Mouse (Mus musculus): ENCODE results near the gene Fgf10. TPM values are rescaled to one million over a fixed set of nuclear protein-coding genes. Genes with fewer than 3 reads are reported as not detected.

Gene Fgf10
- total and polyA plus RNA-seq, 3 experiments: not detected

DNA sequence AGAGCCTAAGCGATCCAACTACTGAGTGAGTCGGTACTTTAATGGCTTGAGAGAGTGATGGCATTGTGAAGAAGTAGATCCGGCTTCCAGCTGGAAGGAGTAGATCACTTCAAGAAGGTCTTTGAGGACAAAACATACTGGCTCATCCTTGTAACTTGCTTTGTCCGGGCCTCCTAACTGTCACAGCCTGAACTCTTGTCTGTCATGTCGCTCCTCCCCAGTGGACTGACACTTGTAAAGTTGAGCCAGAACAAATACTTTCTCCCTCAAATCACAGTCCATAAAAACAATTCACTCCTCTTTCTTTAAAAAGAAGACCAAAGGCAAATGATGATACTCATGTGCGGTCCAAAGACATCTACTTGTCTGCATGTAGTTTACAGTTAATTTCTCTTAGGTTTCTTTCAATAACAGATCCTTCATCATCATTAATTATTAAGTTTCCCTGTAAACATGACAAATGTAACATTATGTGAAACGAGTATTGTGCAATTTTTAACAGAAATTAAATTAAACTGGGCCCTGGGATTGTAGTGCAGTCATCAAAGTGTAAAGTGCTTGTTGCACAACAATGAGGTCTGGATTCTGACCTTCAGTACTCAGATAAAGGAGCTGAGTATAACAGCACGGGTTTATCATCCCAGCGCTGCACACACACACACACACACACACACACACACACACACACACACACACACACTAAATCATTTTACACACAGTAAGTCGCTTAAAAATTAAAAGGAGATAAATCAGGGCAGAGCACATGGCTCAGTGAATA lies 159.2 kb downstream of the Fgf10 start:
- no peaks in the 10 kb centered on the region for H3K9me3 ChIP-seq (replicated peaks; ENCODE audit: low read length)
- dilution Hi-C loops (cut with MboI; ENCODE audit: extremely low pct_ligation_motif_present, extremely low pct_unique_long_range_greater_than_20kb, low sequenced_read_pairs): no loop called here
- no peaks in the 10 kb centered on the region for H3K36me3 ChIP-seq (replicated peaks in 1 of 2; ENCODE audit: control insufficient read depth in 1 of 2, insufficient read depth in 1 of 2, low read length in 1 of 2)
- no peak overlapping the region for H3K4me3 ChIP-seq (replicated peaks in 1 of 3; ENCODE audit: low read depth in 2 of 3, low read length in 2 of 3, poor library complexity in 1 of 3)
- no peak for TF ChIP-seq HCFC1 (IDR thresholded peaks at IDR 0.05; ENCODE audit: low read depth, low read length)
- no peak for TF ChIP-seq CHD1 (IDR thresholded peaks at IDR 0.05; ENCODE audit: low read depth, low read length)
- TF ChIP-seq SMC3 (IDR thresholded peaks at IDR 0.05; ENCODE audit: low read depth, low read length): no peak
- TF ChIP-seq SIN3A (IDR thresholded peaks at IDR 0.05; ENCODE audit: low read length): no peak
- TF ChIP-seq NRF1 (IDR thresholded peaks at IDR 0.05; ENCODE audit: low read depth, low read length): no peak
- no peak for TF ChIP-seq RAD21 (IDR thresholded peaks at IDR 0.05; ENCODE audit: low read depth, low read length)
- TF ChIP-seq GABPA (IDR thresholded peaks at IDR 0.05; ENCODE audit: insufficient replicate concordance, low read depth, low read length): no peak
- TF ChIP-seq TCF12 (IDR thresholded peaks at IDR 0.05; ENCODE audit: low read depth, low read length): no peak
- no peak for TF ChIP-seq USF2 (conservative IDR thresholded peaks at IDR 0.05; ENCODE audit: low read depth, low read length)
- no peak for TF ChIP-seq ZC3H11A (IDR thresholded peaks at IDR 0.05; ENCODE audit: low read depth, low read length)
- TF ChIP-seq MEF2A (IDR thresholded peaks at IDR 0.05; ENCODE audit: borderline replicate concordance, low read depth, low read length): no peak
- TF ChIP-seq EP300 (IDR thresholded peaks at IDR 0.05; ENCODE audit: low read length): no peak
- TF ChIP-seq ZMIZ1 (IDR thresholded peaks at IDR 0.05; ENCODE audit: low read depth, low read length): no peak
- no peak for TF ChIP-seq UBTF (IDR thresholded peaks at IDR 0.05; ENCODE audit: low read depth, low read length)
- TF ChIP-seq JUND (conservative IDR thresholded peaks at IDR 0.05; ENCODE audit: low read depth, low read length): no peak
- TF ChIP-seq ZNF384 (IDR thresholded peaks at IDR 0.05; ENCODE audit: low read depth, low read length): no peak
- TF ChIP-seq MAZ (IDR thresholded peaks at IDR 0.05; ENCODE audit: low read depth, low read length): no peak
- no peak overlapping the region for H3K27ac ChIP-seq (ENCODE audit: insufficient read depth, low read depth)
- H3K27me3 ChIP-seq (replicated peaks): no peaks in the 10 kb centered on the region
- no peak overlapping the region for H3K4me2 ChIP-seq (ENCODE audit: insufficient read depth, low read depth, poor library complexity, severe bottlenecking)
- no peaks in the 10 kb centered on the region for H3K79me2 ChIP-seq (replicated peaks; ENCODE audit: control insufficient read depth, extremely low read depth, insufficient read depth, poor library complexity, severe bottlenecking)
- no peak for DNase-seq (ENCODE audit: extremely low read depth)
- H3K4me1 ChIP-seq (ENCODE audit: control insufficient read depth in 1 of 2, insufficient read depth in 2 of 2): no peaks in the 10 kb centered on the region
- H3K9ac ChIP-seq (ENCODE audit: insufficient read depth, low read depth): no peak overlapping the region
- in situ Hi-C loops (cut with MboI; ENCODE audit: low pct_ligation_motif_present, low pct_unique_long_range_greater_than_20kb, low sequenced_read_pairs): no loop called here

DNA sequence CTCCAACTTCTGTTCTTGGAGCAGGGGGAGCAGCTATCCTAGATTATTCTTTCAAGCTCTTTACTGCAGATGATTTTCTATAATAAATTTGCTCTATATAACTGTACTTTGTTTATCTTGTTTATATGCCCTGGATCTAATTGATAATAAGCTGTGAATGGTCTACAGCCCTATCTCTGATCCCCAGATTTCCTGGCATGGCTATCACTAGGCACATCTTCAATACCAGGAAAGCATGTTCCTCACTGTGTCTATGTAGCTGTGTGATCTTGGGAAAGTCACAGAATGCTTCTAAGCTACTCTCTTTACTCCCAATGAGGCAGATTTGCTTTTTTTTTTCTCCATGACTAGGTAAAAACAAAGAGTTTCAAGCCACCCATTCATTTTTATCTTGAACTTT lies 164.4 kb downstream of the Fgf10 start:
- no peak overlapping the region for H3K27ac ChIP-seq (ENCODE audit: insufficient read depth, low read depth)
- no peak overlapping the region for H3K4me3 ChIP-seq (replicated peaks in 1 of 3; ENCODE audit: low read depth in 2 of 3, low read length in 2 of 3, poor library complexity in 1 of 3)
- in situ Hi-C loops (cut with MboI; ENCODE audit: low pct_ligation_motif_present, low pct_unique_long_range_greater_than_20kb, low sequenced_read_pairs): no loop called here
- no peak for TF ChIP-seq CHD2 (IDR thresholded peaks at IDR 0.05; ENCODE audit: low read length)
- TF ChIP-seq E2F4 (IDR thresholded peaks at IDR 0.05; ENCODE audit: insufficient replicate concordance, low read depth, low read length): no peak
- TF ChIP-seq ZMIZ1 (IDR thresholded peaks at IDR 0.05; ENCODE audit: low read depth, low read length): no peak
- no peak overlapping the region for H3K4me2 ChIP-seq (ENCODE audit: insufficient read depth, low read depth, poor library complexity, severe bottlenecking)
- no peaks in the 10 kb centered on the region for H3K4me1 ChIP-seq (ENCODE audit: control insufficient read depth in 1 of 2, insufficient read depth in 2 of 2)
- dilution Hi-C loops (cut with MboI; ENCODE audit: extremely low pct_ligation_motif_present, extremely low pct_unique_long_range_greater_than_20kb, low sequenced_read_pairs): no loop called here
- H3K79me2 ChIP-seq (replicated peaks; ENCODE audit: control insufficient read depth, extremely low read depth, insufficient read depth, poor library complexity, severe bottlenecking): no peaks in the 10 kb centered on the region
- no peaks in the 10 kb centered on the region for H3K36me3 ChIP-seq (replicated peaks in 1 of 2; ENCODE audit: control insufficient read depth in 1 of 2, insufficient read depth in 1 of 2, low read length in 1 of 2)
- no peaks in the 10 kb centered on the region for H3K9me3 ChIP-seq (replicated peaks; ENCODE audit: low read length)
- no peak for DNase-seq (ENCODE audit: extremely low read depth)
- H3K9ac ChIP-seq (ENCODE audit: insufficient read depth, low read depth): no peak overlapping the region
- H3K27me3 ChIP-seq (replicated peaks): no peaks in the 10 kb centered on the region

Measured in CH12.LX (cell line).